Mouse (Mus musculus) MEL (cell line): ENCODE results near the gene Pdcd2l. TPM values are rescaled to one million over a fixed set of nuclear protein-coding genes. Genes with fewer than 3 reads are reported as not detected.

Experiments used
- DNase-seq: peaks from one replicate; pipeline ENCODE4 v3.0.0; 2011; ENCODE audit warnings: low read depth, low spot score
- H3K27ac ChIP-seq: 2 replicates; pipeline ENCODE4 v1.5.1; 2012; ENCODE audit warnings: low read depth, mild to moderate bottlenecking, control low read depth, low read length, moderate library complexity; ENCODE audit not compliant: control insufficient read depth
- H3K27me3 ChIP-seq, 2 experiments: fragments of 150-350 bp in 1 of 2; sonication (generic) in 1 of 2; 2 replicates each; pipeline ENCODE4 v1.6.1; 2012; ENCODE audit warnings: low read length in 2 of 2, mild to moderate bottlenecking in 2 of 2, improper control_type of control experiment in 1 of 2, moderate library complexity in 1 of 2; ENCODE audit not compliant: insufficient read depth in 2 of 2, control insufficient read depth in 1 of 2
- H3K36me3 ChIP-seq, 2 experiments: 2 replicates each; pipeline ENCODE4 v1.6.1; 2012 to 2014; ENCODE audit warnings: low read length in 2 of 2, improper control_type of control experiment in 1 of 2, inconsistent platforms in 1 of 2, mild to moderate bottlenecking in 1 of 2; ENCODE audit not compliant: insufficient read depth in 2 of 2, control insufficient read depth in 1 of 2
- H3K4me1 ChIP-seq, 2 experiments: fragments of 150-350 bp in 1 of 2; sonication (generic) in 1 of 2; 2 replicates each; pipeline ENCODE4 v1.6.1; 2012; ENCODE audit warnings: low read length in 2 of 2, improper control_type of control experiment in 1 of 2, mild to moderate bottlenecking in 1 of 2; ENCODE audit not compliant: insufficient read depth in 2 of 2, control insufficient read depth in 1 of 2
- H3K4me3 ChIP-seq, 2 experiments: fragments of 150-350 bp in 1 of 2; sonication (generic) in 1 of 2; 2 replicates each; pipeline ENCODE4 v1.5.1; 2012; ENCODE audit warnings: low read depth in 2 of 2, low read length in 2 of 2, mild to moderate bottlenecking in 2 of 2, moderate library complexity in 2 of 2, control low read depth in 1 of 2, improper control_type of control experiment in 1 of 2; ENCODE audit not compliant: control insufficient read depth in 1 of 2, insufficient read depth in 1 of 2
- H3K79me2 ChIP-seq: 2 replicates; pipeline ENCODE4 v1.6.1; 2012; ENCODE audit warnings: mild to moderate bottlenecking, low read length, moderate library complexity; ENCODE audit not compliant: control insufficient read depth, poor library complexity, insufficient read depth
- H3K9ac ChIP-seq: 2 replicates; pipeline ENCODE4 v1.6.1; 2012; ENCODE audit warnings: low read depth, mild to moderate bottlenecking, control low read depth, low read length, moderate library complexity; ENCODE audit not compliant: control insufficient read depth, poor library complexity, severe bottlenecking
- H3K9me3 ChIP-seq: fragments of 150-350 bp; sonication (generic); replicated peaks from 2 replicates; pipeline ENCODE4 v1.6.1; 2012; ENCODE audit warnings: mild to moderate bottlenecking, low read length, improper control_type of control experiment, moderate library complexity; ENCODE audit not compliant: insufficient read depth
- CHD1 ChIP-seq: IDR thresholded peaks from 2 replicates; pipeline ENCODE4 v1.6.1; 2012; ENCODE audit warnings: low read depth, mild to moderate bottlenecking, inconsistent platforms, low read length, improper control_type of control experiment
- CTCF ChIP-seq, 3 experiments: IDR thresholded peaks in 2 of 3; conservative IDR thresholded peaks in 1 of 3; 2 replicates each; pipeline ENCODE4 v1.5.1; 2011 to 2012; ENCODE audit warnings: low read length in 3 of 3, low read depth in 2 of 3, mild to moderate bottlenecking in 2 of 3, improper control_type of control experiment in 1 of 3, inconsistent platforms in 1 of 3, mixed read lengths in 1 of 3, moderate library complexity in 1 of 3; ENCODE audit not compliant: control insufficient read depth in 1 of 3, insufficient read depth in 1 of 3, poor library complexity in 1 of 3, severe bottlenecking in 1 of 3
- EP300 ChIP-seq, 2 experiments: IDR thresholded peaks; 2 replicates each; pipeline ENCODE4 v1.6.1; 2011; ENCODE audit warnings: improper control_type of control experiment in 2 of 2, low read length in 2 of 2, low read depth in 1 of 2, mild to moderate bottlenecking in 1 of 2
- GABPA ChIP-seq: IDR thresholded peaks from 2 replicates; pipeline ENCODE4 v1.6.1; 2012; ENCODE audit warnings: low read depth, mild to moderate bottlenecking, inconsistent platforms, low read length, improper control_type of control experiment, moderate library complexity
- GATA1 ChIP-seq: IDR thresholded peaks from 2 replicates; pipeline ENCODE4 v1.6.1; 2011; ENCODE audit warnings: low read depth, low read length, improper control_type of control experiment
- KAT2A ChIP-seq: conservative IDR thresholded peaks from 2 replicates; pipeline ENCODE4 v1.6.1; 2012; ENCODE audit warnings: low read depth, low read length, improper control_type of control experiment, inconsistent platforms
- MAFK ChIP-seq: IDR thresholded peaks from 2 replicates; pipeline ENCODE4 v1.6.1; 2011; ENCODE audit warnings: low read depth, mild to moderate bottlenecking, low read length, improper control_type of control experiment, borderline replicate concordance
- MAX ChIP-seq: IDR thresholded peaks from 2 replicates; pipeline ENCODE4 v1.6.1; 2011; ENCODE audit warnings: low read length, improper control_type of control experiment
- MAZ ChIP-seq: IDR thresholded peaks from 2 replicates; pipeline ENCODE4 v1.6.1; 2012; ENCODE audit warnings: low read depth, mild to moderate bottlenecking, inconsistent platforms, low read length, improper control_type of control experiment
- MEF2A ChIP-seq: IDR thresholded peaks from 2 replicates; pipeline ENCODE4 v1.6.1; 2014; ENCODE audit warnings: low read depth, mild to moderate bottlenecking, inconsistent platforms, low read length, improper control_type of control experiment; ENCODE audit not compliant: poor library complexity, insufficient replicate concordance, severe bottlenecking; ENCODE audit errors: extremely low read depth
- MXI1 ChIP-seq: IDR thresholded peaks from 2 replicates; pipeline ENCODE4 v1.6.1; 2011; ENCODE audit warnings: mild to moderate bottlenecking, low read depth, low read length, improper control_type of control experiment
- MYB ChIP-seq: IDR thresholded peaks from 2 replicates; pipeline ENCODE4 v1.6.1; 2011; ENCODE audit warnings: mild to moderate bottlenecking, low read depth, low read length, improper control_type of control experiment
- POLR2A ChIP-seq, 2 experiments: IDR thresholded peaks; 2 replicates each; pipeline ENCODE4 v1.6.1; 2011 to 2012; ENCODE audit warnings: low read length in 2 of 2, mild to moderate bottlenecking in 2 of 2, control low read depth in 1 of 2, improper control_type of control experiment in 1 of 2, low read depth in 1 of 2, moderate library complexity in 1 of 2; ENCODE audit not compliant: control insufficient read depth in 1 of 2, insufficient read depth in 1 of 2, poor library complexity in 1 of 2
- POLR2AphosphoS2 ChIP-seq: IDR thresholded peaks from 2 replicates; pipeline ENCODE4 v1.6.1; 2011; ENCODE audit warnings: low read length, improper control_type of control experiment
- POLR2AphosphoS5 ChIP-seq: IDR thresholded peaks from 2 replicates; pipeline ENCODE4 v1.6.1; 2012; ENCODE audit warnings: low read depth, borderline replicate concordance, mild to moderate bottlenecking, inconsistent platforms, low read length, moderate library complexity, mixed read lengths
- RAD21 ChIP-seq: IDR thresholded peaks from 2 replicates; pipeline ENCODE4 v1.6.1; 2011; ENCODE audit warnings: mild to moderate bottlenecking, low read depth, low read length, improper control_type of control experiment
- SIN3A ChIP-seq: IDR thresholded peaks from 2 replicates; pipeline ENCODE4 v1.6.1; 2012; ENCODE audit warnings: low read length, improper control_type of control experiment, inconsistent platforms
- TCF12 ChIP-seq: IDR thresholded peaks from 2 replicates; pipeline ENCODE4 v1.6.1; 2014; ENCODE audit warnings: low read depth, mild to moderate bottlenecking, inconsistent platforms, low read length, improper control_type of control experiment, moderate library complexity
- USF1 ChIP-seq: IDR thresholded peaks from 2 replicates; pipeline ENCODE4 v1.6.1; 2014; ENCODE audit warnings: low read depth, mild to moderate bottlenecking, inconsistent platforms, low read length, improper control_type of control experiment, moderate library complexity
- ZMIZ1 ChIP-seq: IDR thresholded peaks from 2 replicates; pipeline ENCODE4 v1.6.1; 2012; ENCODE audit warnings: low read depth, mild to moderate bottlenecking, inconsistent platforms, low read length, improper control_type of control experiment, moderate library complexity
- polyA plus RNA-seq, 2 experiments: library from polyadenylated mRNA; stranded (reverse) in 1 of 2; unstranded in 1 of 2; fragments of >175 nt in 1 of 2; fragments of >200 nt in 1 of 2; gene quantifications; 2 replicates each; pipeline versions ENCODE4 v1.2.1 to v1.2.4; 2012; ENCODE audit warnings: low replicate concordance in 2 of 2, low read depth in 1 of 2; ENCODE audit not compliant: insufficient read length in 2 of 2, insufficient read depth in 1 of 2, missing spikeins in 1 of 2
- total RNA-seq: library from RNA; depleted of rRNA; stranded (reverse); fragments of 300-350 nt; gene quantifications from 2 replicates; pipeline ENCODE4 v1.2.3, GENCODE M21; 2012

Gene Pdcd2l
- total and polyA plus RNA-seq, 3 experiments, result 25.7 to 26.6 TPM; not detected in 1

DNA sequence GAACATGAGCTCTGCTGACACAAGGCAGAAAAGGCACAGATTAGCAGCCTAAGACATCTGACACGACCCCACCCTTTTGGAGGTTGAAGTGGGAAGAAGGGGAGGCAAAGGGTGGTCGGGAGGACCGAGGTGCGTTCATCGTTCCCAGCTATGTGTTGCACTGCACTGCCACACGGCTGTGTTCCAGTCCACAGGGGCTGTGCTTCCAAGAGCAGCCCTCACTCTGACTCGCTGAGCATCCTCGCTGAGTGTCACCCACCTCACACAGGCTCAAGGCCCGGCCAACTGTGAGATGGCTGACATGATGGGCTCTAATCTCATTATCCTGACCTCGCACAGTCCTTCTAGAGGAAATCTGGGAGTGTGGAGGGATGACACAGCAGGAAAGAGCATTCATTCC is 20.0 kb upstream of the Pdcd2l start:
- no peaks in the 10 kb centered on the region for H3K9me3 ChIP-seq
- H3K4me3 ChIP-seq, result no peak overlapping the region
- no peak overlapping the region for H3K9ac ChIP-seq
- DNase-seq, result no peak
- H3K27ac ChIP-seq, result no peak overlapping the region
- no peaks in the 10 kb centered on the region for H3K4me1 ChIP-seq
- TF ChIP-seq MXI1, result no peak
- TF ChIP-seq USF1, result no peak
- TF ChIP-seq RAD21, result no peak
- no peak for TF ChIP-seq MAFK
- TF ChIP-seq KAT2A, result no peak
- TF ChIP-seq SIN3A, result no peak
- no peak for TF ChIP-seq MYB
- TF ChIP-seq MAX, result no peak
- no peak for TF ChIP-seq GABPA
- TF ChIP-seq MAZ, result no peak
- no peak for TF ChIP-seq CTCF (IDR thresholded peaks at IDR 0.05 in 2 of 3, conservative IDR thresholded peaks at IDR 0.05 in 1 of 3; ENCODE audit: control insufficient read depth in 1 of 3, insufficient read depth in 1 of 3, low read depth in 2 of 3, low read length in 3 of 3, poor library complexity in 1 of 3, severe bottlenecking in 1 of 3)
- no peak for TF ChIP-seq GATA1
- TF ChIP-seq MEF2A, result no peak
- TF ChIP-seq POLR2A (IDR thresholded peaks at IDR 0.05; ENCODE audit: control insufficient read depth in 1 of 2, insufficient read depth in 1 of 2, low read depth in 1 of 2, low read length in 2 of 2, poor library complexity in 1 of 2), result no peak
- TF ChIP-seq POLR2AphosphoS5, result no peak
- peaks cover 2% of the 10 kb centered on the region; the same call in 1 of the 2 replicates for H3K79me2 ChIP-seq
- no peaks in the 10 kb centered on the region for H3K27me3 ChIP-seq
- peaks cover 0 to 31% of the 10 kb centered on the region in 2 experiments; a peak in 2 of 4 replicates for H3K36me3 ChIP-seq

DNA sequence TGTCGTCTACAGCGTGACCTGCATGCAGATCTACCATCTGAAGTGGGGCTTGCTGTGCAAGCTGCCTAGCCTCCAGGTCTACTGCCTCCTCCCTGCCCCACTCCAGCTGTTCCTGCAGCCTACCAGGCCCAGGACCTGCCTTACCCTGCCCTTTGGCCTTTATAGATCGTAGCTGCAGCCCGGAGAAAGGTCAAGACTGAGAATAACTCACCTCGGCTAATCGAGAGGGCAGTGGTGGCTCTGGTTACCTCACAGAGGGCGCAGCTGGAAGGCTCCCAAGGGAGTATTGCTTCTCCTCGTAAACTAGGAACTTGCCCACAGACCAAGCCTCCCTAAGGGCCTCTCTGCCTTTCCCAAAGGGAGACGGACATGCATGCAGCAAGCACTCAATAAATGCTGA is 19.0 kb upstream of the Pdcd2l start:
- Histone ChIP-seq H3K36me3 (peaks cover 0 to 30% of the 10 kb centered on the region in 2 experiments; a peak in 2 of 4 replicates), H3K4me1 (no peaks in the 10 kb centered on the region)

More for the DNA sequence above, 19.0 kb upstream of the Pdcd2l start:
- TF ChIP-seq KAT2A (no peak), TCF12 (no peak), EP300 (IDR thresholded peaks at IDR 0.05; ENCODE audit: low read depth in 1 of 2, low read length in 2 of 2) (no peak), POLR2AphosphoS2 (no peak), ZMIZ1 (no peak), MYB (no peak), CHD1 (no peak)
- Histone ChIP-seq H3K27me3 (no peaks in the 10 kb centered on the region), H3K9ac (no peak overlapping the region), H3K9me3 (no peaks in the 10 kb centered on the region), H3K27ac (no peak overlapping the region), H3K79me2 (peaks cover 2% of the 10 kb centered on the region; the same call in 1 of the 2 replicates), H3K4me3 (no peak overlapping the region)
- DNase-seq, result no peak
